Mouse (Mus musculus): ENCODE results near the gene Zfp598. TPM values are rescaled to one million over a fixed set of nuclear protein-coding genes. Genes with fewer than 3 reads are reported as not detected.
"Not testable (repeated sequence)": the region's sequence is repeated elsewhere in the genome, so short reads cannot be mapped to it uniquely, and the experiment has no call there.

Zfp598 gene
- polyA plus RNA-seq, 2 experiments from 2014 or later, result 3.7 to 5.4 TPM

DNA sequence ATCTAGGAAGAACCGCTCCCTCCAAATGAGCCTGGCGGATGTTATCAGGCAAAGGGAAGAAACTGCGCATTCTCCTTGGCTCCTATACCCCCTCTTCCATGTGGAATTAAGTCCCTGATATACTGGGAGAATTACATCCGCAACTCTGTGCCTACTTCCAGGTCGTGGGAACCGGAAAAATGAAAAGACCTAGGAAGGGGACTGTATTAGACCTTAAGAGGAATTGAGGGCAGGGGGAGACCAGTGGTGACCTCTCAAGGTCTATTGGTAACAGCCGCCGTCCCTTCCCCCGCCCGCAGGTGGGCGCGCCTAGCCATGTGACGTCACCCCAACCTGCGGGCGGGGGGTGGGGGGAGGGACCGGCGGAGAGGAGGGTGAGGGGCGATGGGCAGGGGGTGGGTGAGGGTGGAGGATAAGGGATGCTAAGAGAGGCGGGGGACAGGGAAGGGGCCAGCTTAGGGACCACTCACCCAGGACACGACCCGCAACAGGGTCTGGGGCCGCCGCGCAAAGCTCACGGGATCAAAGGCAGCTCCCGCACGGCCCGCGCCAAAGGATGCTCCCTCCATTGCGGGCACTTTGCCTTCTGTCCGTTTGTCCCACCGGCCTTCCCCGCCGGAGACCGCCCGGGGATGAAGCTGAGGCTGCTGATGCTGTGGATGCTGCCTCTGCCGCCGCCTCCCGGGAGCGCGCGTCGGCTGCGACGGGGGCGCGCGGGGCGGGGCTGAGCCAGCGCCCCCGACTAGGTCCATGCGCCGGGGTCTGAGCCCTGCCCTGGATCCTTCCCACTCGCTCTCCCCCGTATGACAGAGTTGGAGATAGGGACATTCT, 20.0 kb downstream of the Zfp598 start, which contains the start of gene Syngr3:
Gene Syngr3 (minus strand): TSS at position 705 of the 831 bp plus-strand sequence.
- ATAC-seq, result no peak

GRCm38 (mm10) chr17:24692385-24692784, 22.9 kb downstream of the Zfp598 start:
- ATAC-seq, result no peak

- no peak for ATAC-seq
These were observed 26.0 kb downstream of the Zfp598 start for GRCm38 (mm10) chr17:24695326-24696010.

- ATAC-seq, result peak; percentile 93
These were observed 26.7 kb downstream of the Zfp598 start, which contains the start of the genes Gfer and Noxo1 for GRCm38 (mm10) chr17:24696011-24696697. Gfer (minus strand) TSS chr17:24696156. Noxo1 (plus strand) TSS chr17:24696234.

GRCm38 (mm10) chr17:24697985-24698384, 28.5 kb downstream of the Zfp598 start:
- no peak for ATAC-seq

DNA sequence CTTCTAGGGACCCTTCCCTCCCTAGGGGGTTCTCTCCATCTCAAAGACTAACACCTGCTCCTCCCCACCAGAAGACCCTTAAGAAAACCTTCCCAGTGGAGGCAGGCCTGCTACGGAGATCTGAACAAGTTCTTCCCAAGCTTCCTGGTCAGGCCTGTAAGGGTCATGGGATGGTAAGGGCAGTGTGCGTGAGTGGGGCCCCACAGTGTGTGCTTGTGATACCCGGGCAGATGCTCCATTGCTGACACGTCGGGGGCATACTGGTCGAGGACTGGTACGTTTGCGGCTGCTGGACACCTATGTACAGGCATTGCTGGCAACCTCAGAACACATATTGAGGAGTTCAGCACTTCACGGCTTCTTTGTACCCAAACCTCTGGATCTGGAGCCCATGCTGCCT, 29.2 kb downstream of the Zfp598 start:
- ATAC-seq, result no peak

GRCm38 (mm10) chr17:24699473-24699872, 30.0 kb downstream of the Zfp598 start:
- ATAC-seq, result no peak

- ATAC-seq, result no peak
These were observed 31.8 kb downstream of the Zfp598 start for GRCm38 (mm10) chr17:24701251-24701650.

- no peak for ATAC-seq
These were observed 36.3 kb downstream of the Zfp598 start for GRCm38 (mm10) chr17:24705821-24706220.

GRCm38 (mm10) chr17:24706982-24707800, 37.7 kb downstream of the Zfp598 start, which contains the start of gene Tbl3:
Tbl3 (minus strand) TSS chr17:24707660.
- ATAC-seq, result peak; percentile 79

DNA sequence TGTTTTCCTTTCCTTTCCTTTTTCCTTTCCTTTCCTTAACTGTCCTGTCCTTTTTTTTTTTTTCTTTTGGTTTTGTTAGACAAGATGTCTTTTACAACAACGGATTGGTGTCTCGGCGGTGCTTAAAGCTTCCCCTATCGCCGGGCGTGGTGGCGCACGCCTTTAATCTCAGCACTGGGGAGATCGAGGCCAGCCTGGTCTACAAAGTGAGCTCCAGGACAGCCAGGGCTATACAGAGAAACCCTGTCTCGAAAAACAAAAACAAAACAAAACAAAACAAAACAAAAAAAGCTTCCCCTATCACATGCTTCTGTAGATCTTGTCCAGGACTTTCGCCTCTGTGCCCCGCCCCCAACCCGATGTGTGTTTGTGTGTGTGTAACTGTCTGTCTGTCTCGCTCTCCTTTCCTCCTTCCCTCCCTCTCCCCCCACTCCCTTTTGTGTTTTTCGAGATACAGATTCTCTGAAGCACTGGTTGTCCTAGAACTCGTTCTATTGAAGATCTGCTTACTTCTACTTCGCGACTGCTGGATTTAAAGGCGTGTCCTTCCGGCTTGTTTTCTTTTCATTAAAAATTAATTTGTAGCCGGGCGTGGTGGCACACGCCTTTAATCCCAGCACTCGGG, 38.4 kb downstream of the Zfp598 start:
- ATAC-seq, result peak; percentile 23

DNA sequence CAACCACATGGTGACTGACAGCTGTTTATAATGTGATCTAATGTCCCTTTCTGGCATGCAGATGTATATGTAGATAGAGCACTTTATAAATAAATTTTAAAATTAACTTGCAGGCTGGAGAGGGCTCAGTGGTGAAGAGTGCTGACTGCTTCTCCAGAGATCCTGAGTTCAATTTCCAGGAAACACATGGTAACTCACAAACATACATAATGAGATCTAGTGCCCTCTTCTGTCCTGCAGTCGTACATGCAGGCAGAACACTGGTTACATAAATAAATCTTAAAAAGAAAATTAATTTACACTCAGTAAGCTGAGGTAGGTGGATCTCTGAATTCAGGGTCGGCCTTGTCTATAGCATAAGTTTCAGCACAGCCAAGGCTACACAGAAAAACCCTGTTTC, 39.2 kb downstream of the Zfp598 start:
- peak; percentile 74 for ATAC-seq

GRCm38 (mm10) chr17:24715556-24715955, 46.1 kb downstream of the Zfp598 start:
- no peak for ATAC-seq

- no peak for ATAC-seq
These were observed 46.7 kb downstream of the Zfp598 start for GRCm38 (mm10) chr17:24716166-24716682.

DNA sequence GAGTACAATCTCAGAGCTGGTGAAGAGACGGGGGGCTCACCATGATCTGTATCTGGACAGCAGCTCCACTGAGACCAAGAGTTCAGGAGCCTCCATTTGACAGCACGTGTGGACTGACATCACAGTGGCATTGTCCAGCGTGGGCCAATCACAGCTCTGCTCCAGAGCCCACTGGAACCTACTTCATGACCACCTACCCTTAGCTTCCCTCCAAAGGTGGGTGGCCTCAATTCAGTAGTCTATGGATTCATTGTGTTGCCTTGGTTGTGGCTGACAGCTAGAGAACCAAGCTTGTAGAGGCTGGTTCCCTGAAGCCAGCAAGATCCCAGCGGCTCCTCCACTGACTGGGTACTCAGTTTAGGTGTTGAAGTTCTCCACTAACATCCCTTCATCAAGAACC, 48.5 kb downstream of the Zfp598 start, which contains the start of the genes Rnf151 and Rps2:
Gene Rnf151 (minus strand): TSS at position 121 of the 400 bp plus-strand sequence.
Gene Rps2 (plus strand): TSS at position 174 of the 400 bp plus-strand sequence.
- ATAC-seq, result no peak

DNA sequence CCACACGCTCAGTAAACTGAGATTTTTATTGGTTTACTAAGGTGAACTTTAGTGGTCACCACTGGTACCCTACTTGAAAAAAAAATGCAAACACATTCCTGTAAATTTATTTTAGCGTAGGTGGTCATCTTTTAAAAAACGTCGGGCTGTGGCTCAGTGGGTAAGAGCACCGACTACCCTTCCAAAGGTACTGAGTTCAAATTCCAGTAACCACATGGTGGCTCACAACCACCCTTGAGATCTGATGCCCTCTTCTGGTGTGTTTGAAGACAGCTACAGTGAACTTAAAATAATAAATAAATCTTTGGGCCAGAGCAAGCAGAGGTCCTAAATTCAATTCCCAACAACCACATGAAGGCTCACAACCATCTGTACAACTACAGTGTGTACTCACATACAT, 49.5 kb downstream of the Zfp598 start:
- ATAC-seq, result not testable (repeated sequence)

GRCm38 (mm10) chr17:24719494-24720222, 50.2 kb downstream of the Zfp598 start:
- ATAC-seq, result peak; percentile 90

GRCm38 (mm10) chr17:24720616-24721015, 51.1 kb downstream of the Zfp598 start:
- not testable (repeated sequence) for ATAC-seq

DNA sequence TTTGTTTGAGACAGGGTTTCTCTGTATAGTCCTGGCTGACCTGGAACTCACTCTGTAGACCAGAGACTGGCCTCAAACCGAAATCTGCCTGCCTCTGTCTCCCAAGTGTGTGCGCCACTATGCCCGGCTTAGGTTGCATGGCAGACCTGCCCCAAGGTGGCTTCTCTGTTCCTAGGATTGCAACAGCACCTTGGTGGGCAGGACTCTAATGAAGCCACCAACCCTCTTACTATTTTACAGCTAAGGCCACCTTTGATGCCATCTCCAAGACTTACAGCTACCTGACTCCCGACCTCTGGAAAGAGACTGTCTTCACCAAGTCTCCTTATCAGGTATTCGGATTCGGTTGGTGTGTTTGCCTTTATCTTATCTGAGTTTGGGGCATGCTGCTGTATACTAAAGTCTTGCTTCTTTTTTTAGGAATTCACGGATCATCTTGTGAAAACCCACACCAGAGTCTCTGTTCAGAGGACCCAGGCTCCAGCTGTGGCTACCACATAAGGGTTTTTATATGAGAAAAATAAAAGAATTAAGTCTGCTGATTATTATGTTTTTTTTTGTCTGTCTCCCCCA, 52.0 kb downstream of the Zfp598 start:
- ATAC-seq, result not testable (repeated sequence)

All from CD4-positive, CD25-positive, alpha-beta regulatory T cell, adult 4 months (primary cell).